Mouse (Mus musculus): Measurements from ENCODE around the gene Cap2.

Cap2 gene

GRCm38 (mm10) chr13:46565913-46566312, 64.3 kb downstream of the Cap2 start:
- no peak for DNase-seq (ENCODE audit: low spot score in 2 of 2)

GRCm38 (mm10) chr13:46569469-46569868, 67.8 kb downstream of the Cap2 start:
- DNase-seq (ENCODE audit: low spot score in 2 of 2) = no peak

GRCm38 (mm10) chr13:46571141-46571592, 69.5 kb downstream of the Cap2 start:
- peak; percentile 35 to 52 for DNase-seq (ENCODE audit: low spot score in 2 of 2)

- DNase-seq (ENCODE audit: low spot score in 2 of 2) = peak in 1 of 2 experiments; percentile 41
Observed at GRCm38 (mm10) chr13:46571961-46572647, 70.5 kb downstream of the Cap2 start.

- DNase-seq (ENCODE audit: low spot score in 2 of 2) = no peak
Observed at GRCm38 (mm10) chr13:46572648-46573163, 71.1 kb downstream of the Cap2 start.

GRCm38 (mm10) chr13:46574201-46574600, 72.6 kb downstream of the Cap2 start:
- no peak for DNase-seq (ENCODE audit: low spot score in 2 of 2)

- no peak for DNase-seq (ENCODE audit: low spot score in 2 of 2)
Observed at GRCm38 (mm10) chr13:46574707-46575106, 73.1 kb downstream of the Cap2 start.

- no peak for DNase-seq (ENCODE audit: low spot score in 2 of 2)
Observed at GRCm38 (mm10) chr13:46584860-46585259, 83.2 kb downstream of the Cap2 start.

GRCm38 (mm10) chr13:46587717-46588289, 86.2 kb downstream of the Cap2 start:
- no peak for DNase-seq (ENCODE audit: low spot score in 2 of 2)

GRCm38 (mm10) chr13:46588606-46589005, 87.0 kb downstream of the Cap2 start:
- DNase-seq (ENCODE audit: low spot score in 2 of 2) = no peak

- DNase-seq (ENCODE audit: low spot score in 2 of 2) = no peak
Observed at GRCm38 (mm10) chr13:46590885-46591284, 89.2 kb downstream of the Cap2 start.

GRCm38 (mm10) chr13:46600694-46601093, 99.0 kb downstream of the Cap2 start:
- DNase-seq (ENCODE audit: low spot score in 2 of 2) = no peak

- no peak for DNase-seq (ENCODE audit: low spot score in 2 of 2)
Observed at GRCm38 (mm10) chr13:46601386-46601785, 99.7 kb downstream of the Cap2 start.

GRCm38 (mm10) chr13:46602674-46603073, 101.0 kb downstream of the Cap2 start:
- no peak for DNase-seq (ENCODE audit: low spot score in 2 of 2)

GRCm38 (mm10) chr13:46611033-46611432, 109.4 kb downstream of the Cap2 start:
- DNase-seq (ENCODE audit: low spot score in 2 of 2) = no peak

- DNase-seq (ENCODE audit: low spot score in 2 of 2) = no peak
Observed at GRCm38 (mm10) chr13:46613694-46614272, 112.1 kb downstream of the Cap2 start.

- DNase-seq (ENCODE audit: low spot score in 2 of 2) = no peak
Observed at GRCm38 (mm10) chr13:46616673-46617362, 115.2 kb downstream of the Cap2 start.

- no peak for DNase-seq (ENCODE audit: low spot score in 2 of 2)
Observed at GRCm38 (mm10) chr13:46619633-46620032, 118.0 kb downstream of the Cap2 start.

- DNase-seq (ENCODE audit: low spot score in 2 of 2) = no peak
Observed at GRCm38 (mm10) chr13:46620964-46621757, 119.5 kb downstream of the Cap2 start.

- DNase-seq (ENCODE audit: low spot score in 2 of 2) = peak in 1 of 2 experiments; percentile 30
Observed at GRCm38 (mm10) chr13:46626608-46627007, 125.0 kb downstream of the Cap2 start.

GRCm38 (mm10) chr13:46627841-46628240, 126.2 kb downstream of the Cap2 start:
- peak; percentile 36 to 59 for DNase-seq (ENCODE audit: low spot score in 2 of 2)
